Mouse (Mus musculus): Measurements from ENCODE around the gene Qser1.
"Not testable (repeated sequence)": the region's sequence is repeated elsewhere in the genome, so short reads cannot be mapped to it uniquely, and the experiment has no call there.

The Qser1 gene

DNA sequence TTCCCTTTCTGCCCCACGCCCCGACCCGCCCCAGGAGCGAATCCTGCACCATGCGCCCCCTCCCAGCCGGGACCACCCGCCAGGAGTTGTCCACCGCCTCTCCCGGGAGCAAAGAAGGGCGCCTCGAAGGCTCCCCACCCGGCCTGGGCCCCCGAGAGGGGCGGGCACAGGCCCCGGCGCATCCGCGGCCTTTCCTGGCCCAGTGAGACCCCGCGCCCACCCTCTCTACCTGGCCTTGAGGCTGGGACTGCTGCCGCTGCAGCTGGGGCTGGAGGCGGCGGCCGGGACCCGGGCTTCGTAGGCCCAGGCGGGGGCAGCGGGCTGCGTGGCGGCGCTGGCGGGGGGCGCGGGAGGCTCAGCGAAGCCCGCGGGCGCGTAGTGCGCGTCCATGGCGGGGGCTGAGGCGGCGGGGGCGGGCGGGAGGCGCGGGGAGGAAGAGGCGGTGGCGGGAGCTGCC, at the start of gene Qser1:
Qser1 (minus strand) TSS at position 390 of the 457 bp plus-strand sequence.
- no peak for DNase-seq (ENCODE audit: low spot score in 2 of 2)

DNA sequence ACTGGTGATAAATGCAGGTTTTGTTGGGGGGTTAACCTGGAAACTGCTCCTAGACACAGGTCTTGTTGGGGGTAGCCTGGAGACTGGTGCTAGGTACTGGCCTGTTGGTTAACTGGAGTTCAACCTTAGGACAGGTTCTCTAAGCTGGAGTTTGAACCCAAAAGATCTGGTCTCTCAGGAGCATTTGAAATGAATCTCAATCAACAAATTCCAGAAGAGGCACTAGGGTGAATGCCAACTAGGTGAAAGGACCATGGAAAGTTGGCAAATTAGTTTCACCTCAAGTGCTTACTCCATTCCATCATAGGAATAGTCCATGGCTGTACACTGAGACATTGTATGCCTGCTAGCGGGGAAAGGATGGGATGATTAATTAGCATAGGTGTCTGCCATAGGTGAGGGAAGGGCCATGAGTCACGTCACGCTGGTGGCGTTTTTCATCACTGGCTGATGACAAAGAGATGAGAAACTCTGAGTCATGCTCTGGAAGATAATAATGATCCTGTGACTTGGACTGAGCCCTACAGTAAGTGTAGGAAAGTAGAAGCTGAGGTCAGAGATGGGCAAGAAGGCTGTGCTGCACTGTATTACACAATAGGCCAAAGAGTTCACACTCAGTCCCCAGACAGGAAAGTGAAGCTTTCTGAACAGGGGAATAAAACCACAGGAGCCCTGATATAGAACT, 47.8 kb upstream of the Qser1 start:
- no peak for DNase-seq (ENCODE audit: low spot score in 2 of 2)

GRCm38 (mm10) chr2:104860426-104860825, 43.9 kb upstream of the Qser1 start:
- DNase-seq (ENCODE audit: low spot score in 2 of 2): no peak

- DNase-seq (ENCODE audit: low spot score in 2 of 2): no peak
Observed at GRCm38 (mm10) chr2:104859060-104859459, 42.5 kb upstream of the Qser1 start.

DNA sequence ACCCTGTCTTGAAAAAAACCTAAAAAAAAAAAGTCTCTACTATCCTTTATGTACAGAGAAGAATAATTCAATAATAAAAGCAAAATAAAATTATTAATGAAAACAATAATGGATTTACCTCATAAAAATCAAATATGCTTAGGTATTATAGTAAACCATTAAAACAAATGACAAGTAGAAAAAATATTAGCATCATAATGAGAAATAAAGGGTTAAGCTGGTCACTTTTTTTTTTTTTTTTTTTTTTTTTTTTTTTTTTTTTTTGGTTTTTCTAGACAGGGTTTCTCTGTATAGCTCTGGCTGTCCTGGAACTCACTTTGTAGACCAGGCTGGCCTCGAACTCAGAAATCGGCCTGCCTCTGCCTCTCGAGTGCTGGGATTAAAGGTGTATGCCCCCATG, 41.5 kb upstream of the Qser1 start:
- not testable (repeated sequence) for DNase-seq (ENCODE audit: low spot score in 2 of 2)

- DNase-seq (ENCODE audit: low spot score in 2 of 2): no peak
Observed at GRCm38 (mm10) chr2:104856218-104856617, 39.7 kb upstream of the Qser1 start.

DNA sequence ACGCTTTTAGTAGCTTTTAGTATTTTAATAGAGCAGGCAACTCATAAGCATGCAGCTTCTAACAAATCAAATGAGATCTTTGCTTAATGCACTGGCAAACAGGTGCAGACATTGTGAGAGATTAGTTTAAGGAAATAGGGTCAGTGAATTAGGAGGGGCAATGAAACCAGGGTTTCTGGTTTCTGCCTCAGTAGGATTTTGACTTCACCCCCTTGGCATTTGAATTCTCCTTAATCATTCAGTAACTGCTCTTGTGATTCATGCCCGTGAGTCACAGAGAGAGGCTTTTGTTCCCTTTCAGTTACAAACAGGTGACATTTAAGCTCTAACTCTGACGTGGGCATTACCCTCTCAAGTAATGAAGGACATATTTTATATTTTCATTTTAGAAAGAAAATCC, 39.2 kb upstream of the Qser1 start:
- no peak for DNase-seq (ENCODE audit: low spot score in 2 of 2)

- DNase-seq (ENCODE audit: low spot score in 2 of 2): no peak
Observed at GRCm38 (mm10) chr2:104854836-104855235, 38.3 kb upstream of the Qser1 start.

GRCm38 (mm10) chr2:104852546-104852945, 36.0 kb upstream of the Qser1 start:
- DNase-seq (ENCODE audit: low spot score in 2 of 2): no peak

- no peak for DNase-seq (ENCODE audit: low spot score in 2 of 2)
Observed at GRCm38 (mm10) chr2:104851686-104852085, 35.1 kb upstream of the Qser1 start.

DNA sequence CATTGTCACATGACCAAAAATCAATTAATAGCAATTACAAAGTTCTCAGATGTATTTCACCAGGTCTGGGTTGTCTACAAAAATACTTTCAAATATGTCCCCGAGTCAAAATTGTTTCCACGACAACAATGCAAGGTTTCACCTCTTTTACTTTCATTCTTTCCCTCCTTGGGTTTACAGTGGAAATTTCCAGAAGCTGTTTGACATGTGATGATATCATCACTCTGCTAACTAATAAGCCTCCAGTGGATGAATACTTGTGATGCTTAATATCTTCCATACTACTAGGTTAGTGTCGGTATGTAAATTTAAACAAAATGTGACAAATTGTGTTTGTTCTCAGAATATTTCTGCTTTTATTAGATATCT, 33.4 kb upstream of the Qser1 start:
- no peak for DNase-seq (ENCODE audit: low spot score in 2 of 2)

DNA sequence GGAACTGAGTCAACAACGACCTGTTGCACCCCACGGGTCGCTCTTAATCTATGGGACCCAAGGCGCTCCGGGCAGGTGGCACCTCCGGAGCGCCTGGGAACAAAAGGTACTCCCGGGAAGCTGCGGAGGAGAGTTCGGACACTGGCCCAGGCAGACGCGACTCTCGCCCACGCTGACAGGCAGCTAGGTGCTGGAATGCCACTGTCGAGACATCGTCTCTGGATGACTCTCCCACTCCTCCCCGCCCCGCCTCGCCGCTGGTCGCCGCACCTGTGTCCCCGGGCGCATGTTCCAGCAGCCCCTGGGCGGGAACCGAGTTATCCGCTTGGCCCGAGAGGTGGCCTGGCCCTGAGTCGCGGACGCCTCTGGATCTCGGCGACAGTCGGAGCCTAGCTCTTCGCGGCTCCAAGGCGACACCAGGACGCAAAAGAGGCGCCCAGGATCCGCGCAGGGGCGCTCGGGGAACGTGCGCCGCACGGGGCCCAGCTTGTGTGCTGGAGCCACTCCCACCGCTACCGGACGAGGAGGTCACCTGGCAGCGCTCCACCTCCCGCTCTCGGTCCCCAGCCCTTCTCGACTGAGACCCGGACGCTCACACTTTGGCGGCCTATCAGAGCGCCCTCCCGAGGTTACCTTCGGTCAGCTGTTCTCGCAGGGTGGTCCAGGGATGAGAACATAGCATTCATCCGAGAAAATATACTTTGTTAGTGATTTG, 32.9 kb upstream of the Qser1 start, which contains the start of gene Prrg4:
Prrg4 (minus strand) TSS at position 601 of the 715 bp plus-strand sequence.
- DNase-seq (ENCODE audit: low spot score in 2 of 2): peak in 1 of 2 experiments; percentile 9

GRCm38 (mm10) chr2:104848235-104849161, 31.9 kb upstream of the Qser1 start:
- DNase-seq (ENCODE audit: low spot score in 2 of 2): no peak

- no peak for DNase-seq (ENCODE audit: low spot score in 2 of 2)
Observed at GRCm38 (mm10) chr2:104847645-104848044, 31.1 kb upstream of the Qser1 start.

DNA sequence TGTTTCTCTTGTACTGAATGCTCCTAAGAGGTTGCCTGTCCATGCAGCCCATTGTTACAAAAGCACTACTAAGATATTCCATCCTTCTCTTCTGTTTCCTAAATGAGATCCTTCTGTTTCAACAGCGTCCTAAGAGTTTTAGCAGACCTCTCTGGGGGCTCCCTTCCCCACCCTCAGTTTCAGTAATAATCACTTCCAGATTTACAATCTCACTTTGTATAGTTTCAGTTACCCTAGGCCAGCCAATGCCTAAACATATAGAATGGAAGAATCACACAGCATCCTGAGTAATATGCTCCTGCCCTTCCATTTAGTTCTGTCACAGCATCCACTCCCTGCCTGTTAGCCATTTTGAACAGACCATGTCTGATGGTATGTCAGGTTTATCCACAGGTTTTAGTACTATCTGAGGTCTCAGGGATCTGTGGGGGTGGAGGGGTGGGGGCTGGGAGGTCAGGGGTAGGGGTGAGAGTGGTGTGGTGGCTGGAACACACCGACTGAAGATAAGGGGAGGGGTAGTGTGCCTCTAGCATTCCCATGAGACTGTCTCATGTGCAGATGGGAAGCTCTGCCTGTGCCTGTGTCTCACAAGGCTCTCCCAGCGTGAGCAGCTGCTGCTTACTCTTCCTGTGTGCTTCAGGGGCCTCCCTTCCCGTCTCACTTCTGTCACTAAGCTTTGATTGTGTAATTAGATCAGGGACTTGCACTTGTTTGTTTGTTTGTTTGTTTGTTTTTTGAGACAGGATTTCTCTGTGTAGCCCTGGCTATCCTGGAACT, 30.3 kb upstream of the Qser1 start:
- no peak for DNase-seq (ENCODE audit: low spot score in 2 of 2)

- DNase-seq (ENCODE audit: low spot score in 2 of 2): no peak
Observed at GRCm38 (mm10) chr2:104842559-104842958, 26.0 kb upstream of the Qser1 start.

- no peak for DNase-seq (ENCODE audit: low spot score in 2 of 2)
Observed at GRCm38 (mm10) chr2:104841736-104842135, 25.2 kb upstream of the Qser1 start.

- DNase-seq (ENCODE audit: low spot score in 2 of 2): no peak
Observed at GRCm38 (mm10) chr2:104840974-104841373, 24.4 kb upstream of the Qser1 start.

DNA sequence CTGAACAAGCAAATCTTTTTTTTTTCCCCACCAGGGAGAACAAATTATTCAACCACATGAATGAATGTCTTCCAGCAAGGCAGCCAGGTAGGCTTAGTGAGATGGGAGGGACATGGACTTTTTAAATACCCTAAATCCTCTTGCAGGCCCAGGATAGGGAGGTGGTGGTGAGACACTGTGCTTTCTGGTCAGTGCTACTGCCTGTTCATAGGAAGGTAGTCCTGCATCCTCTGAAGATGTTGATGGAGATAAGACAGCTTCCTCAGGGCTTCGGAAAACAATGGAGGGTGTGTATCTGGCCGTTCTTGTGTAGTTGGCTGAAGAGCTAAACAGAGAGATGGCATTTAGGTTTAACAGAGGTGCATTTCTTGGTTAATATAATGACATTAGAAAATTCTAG, 15.9 kb upstream of the Qser1 start:
- no peak for DNase-seq (ENCODE audit: low spot score in 2 of 2)

GRCm38 (mm10) chr2:104826191-104826590, 9.6 kb upstream of the Qser1 start:
- DNase-seq (ENCODE audit: low spot score in 2 of 2): no peak

DNA sequence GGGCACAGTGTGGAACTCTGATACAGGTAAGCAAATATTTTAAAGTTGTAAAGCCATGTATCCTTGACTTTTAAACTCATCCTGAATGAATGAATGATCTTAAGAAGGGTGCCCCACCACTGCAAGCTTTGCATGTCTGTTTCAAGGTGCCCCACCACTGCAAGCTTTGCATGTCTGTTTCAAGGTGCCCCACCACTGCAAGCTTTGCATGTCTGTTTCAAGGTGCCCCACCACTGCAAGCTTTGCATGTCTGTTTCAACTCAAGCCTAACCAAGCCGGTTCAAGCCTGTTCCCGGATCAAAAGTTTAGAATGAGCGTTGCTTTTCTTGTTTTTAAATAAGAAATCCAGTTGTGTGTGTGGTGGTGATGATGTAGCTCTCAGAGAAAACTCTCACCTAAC, 2.2 kb upstream of the Qser1 start:
- DNase-seq (ENCODE audit: low spot score in 2 of 2): not testable (repeated sequence)
